8 mouse cellular contexts compared by ENCODE assay signal in genomic region chr12:110445775-110446174, GRCm38 (mm10). TPM values are rescaled to one million over a fixed set of nuclear protein-coding genes. Genes with fewer than 3 reads are reported as not detected.
A peak's percentile ranks its signal among the peaks of the same experiment; 100 is the strongest.
DNase-seq lines count a peak whose midpoint lies in the region; ATAC-seq lines count a peak whose summit lies in the region.

No protein-coding gene starts in this region.

- no peaks in the 10 kb centered on the region for H3K36me3 ChIP-seq in kidney, embryonic 14.5 days (ENCODE audit: control insufficient read depth, insufficient read depth, low read length)
- peaks cover 13% of the 10 kb centered on the region; the same call in 1 of the 2 replicates for H3K36me3 ChIP-seq in hindbrain, embryonic 14.5 days (replicated peaks; ENCODE audit: control insufficient read depth, insufficient read depth)
- H3K36me3 ChIP-seq in midbrain, embryonic 15.5 days (replicated peaks) = no peaks in the 10 kb centered on the region

- H3K27me3 ChIP-seq in kidney, embryonic 14.5 days (ENCODE audit: control insufficient read depth, insufficient read depth, low read length) = no peaks in the 10 kb centered on the region; the same call in 1 of the 2 replicates
- H3K27me3 ChIP-seq in hindbrain, embryonic 14.5 days (ENCODE audit: control insufficient read depth, insufficient read depth, low read length) = no peaks in the 10 kb centered on the region
- H3K27me3 ChIP-seq in midbrain, embryonic 15.5 days (replicated peaks) = 0 out of 2 replicates have a peak, but pooled peaks cover 2% of the 10 kb centered on the region

- peak overlapping the region; percentile 86 for H3K4me2 ChIP-seq in kidney, embryonic 14.5 days (replicated peaks; ENCODE audit: low read depth, low read length)
- H3K4me2 ChIP-seq in hindbrain, embryonic 14.5 days (replicated peaks) = peak overlapping the region; percentile 58
- H3K4me2 ChIP-seq in midbrain, embryonic 15.5 days = peak overlapping the region; percentile 68

- DNase-seq in kidney, postnatal 14 days = no peak
- no peak for DNase-seq in hindbrain, embryonic 14.5 days (ENCODE audit: low spot score)
- no peak for DNase-seq in cerebellum, adult 11 months
- DNase-seq in adrenal gland, postnatal 10 days = no peak
- no peak for DNase-seq in layer of hippocampus, postnatal 10 days (ENCODE audit: low spot score in 2 of 2)

- no peak for ATAC-seq in kidney, embryonic 14.5 days (ENCODE audit: low FRiP score, low TSS enrichment)
- ATAC-seq in hindbrain, embryonic 14.5 days (ENCODE audit: low FRiP score) = no peak
- 0 out of 2 replicates have a peak, but pooled peaks have one; percentile 0 for ATAC-seq in midbrain, embryonic 15.5 days (replicated peaks)

- no peaks in the 10 kb centered on the region for H3K9me3 ChIP-seq in kidney, embryonic 14.5 days (ENCODE audit: control insufficient read depth, low read length)
- no peaks in the 10 kb centered on the region for H3K9me3 ChIP-seq in hindbrain, embryonic 14.5 days (ENCODE audit: control insufficient read depth, low read length)
- no peaks in the 10 kb centered on the region for H3K9me3 ChIP-seq in midbrain, embryonic 15.5 days

- no peak overlapping the region; the same call in 1 of the 2 replicates for H3K27ac ChIP-seq in kidney, embryonic 14.5 days (ENCODE audit: low read depth, low read length)
- 0 out of 2 replicates have a peak overlapping the region, but pooled peaks have one; percentile 12 for H3K27ac ChIP-seq in brown adipose tissue, adult 24 weeks (replicated peaks; ENCODE audit: low read depth, low read length)
- H3K27ac ChIP-seq in hindbrain, embryonic 14.5 days = no peak overlapping the region
- peak overlapping the region; percentile 94 for H3K27ac ChIP-seq in midbrain, embryonic 15.5 days

- WGBS in kidney, embryonic 14.5 days = 15% methylated on average over 7 of the region's 7 CpGs
- 45% methylated on average over 7 of the region's 7 CpGs for WGBS in hindbrain, embryonic 14.5 days
- WGBS in midbrain, embryonic 15.5 days = 38% methylated on average over 7 of the region's 7 CpGs

- peaks cover 6% of the 10 kb centered on the region; the same call in 1 of the 2 replicates for H3K4me1 ChIP-seq in kidney, embryonic 14.5 days (ENCODE audit: control insufficient read depth, insufficient read depth, low read length)
- H3K4me1 ChIP-seq in brown adipose tissue, adult 24 weeks (ENCODE audit: control insufficient read depth, insufficient read depth, insufficient read length, low read length) = no peaks in the 10 kb centered on the region
- peaks cover 6% of the 10 kb centered on the region for H3K4me1 ChIP-seq in hindbrain, embryonic 14.5 days (replicated peaks; ENCODE audit: control insufficient read depth, insufficient read depth, low read length)
- peaks cover 19% of the 10 kb centered on the region for H3K4me1 ChIP-seq in midbrain, embryonic 15.5 days

- peak overlapping the region; percentile 54; the same call in 1 of the 2 replicates for H3K9ac ChIP-seq in kidney, embryonic 14.5 days (ENCODE audit: low read depth, low read length)
- H3K9ac ChIP-seq in hindbrain, embryonic 14.5 days = peak overlapping the region; percentile 49; the same call in 1 of the 2 replicates
- H3K9ac ChIP-seq in midbrain, embryonic 15.5 days = peak overlapping the region; percentile 88; the same call in 1 of the 2 replicates

- H3K4me3 ChIP-seq in kidney, embryonic 14.5 days (ENCODE audit: low read length) = peak overlapping the region; percentile 83
- H3K4me3 ChIP-seq in brown adipose tissue, adult 24 weeks (ENCODE audit: insufficient read depth, low read depth, low read length) = peak overlapping the region; percentile 98
- H3K4me3 ChIP-seq in hindbrain, embryonic 14.5 days (replicated peaks; ENCODE audit: low read length) = peak overlapping the region; percentile 72
- H3K4me3 ChIP-seq in midbrain, embryonic 15.5 days = peak overlapping the region; percentile 79

RNA-seq across cellular contexts. Expression of gene Ppp2r5c, which starts 1.1 kb away (rescaled TPM):
- 114 and 160 TPM in 2 replicates for polyA plus RNA-seq in kidney, embryonic 14.5 days (2014; fragmentation: Nextera tagmentation; extraction: Ambion mirVana)
- polyA plus RNA-seq in brown adipose tissue, adult 24 weeks (2012; ENCODE audit: insufficient read depth, insufficient read length, missing spikeins) = 44.0 and 64.3 TPM in 2 replicates
- 163 TPM in 2 replicates for polyA plus RNA-seq in hindbrain, embryonic 14.5 days (2014; fragmentation: Nextera tagmentation; extraction: Ambion mirVana)
- 142 and 149 TPM in 2 replicates for polyA plus RNA-seq in midbrain, embryonic 15.5 days (2015; fragmentation: Nextera tagmentation; extraction: Ambion mirVana)
- 100 to 1,000 TPM; 108 to 121 TPM for total RNA-seq in adrenal gland, postnatal 10 days (2021)
- total RNA-seq in layer of hippocampus, postnatal 10 days (2021) = 100 to 1,000 TPM; 247 to 251 TPM

Comparison
In these comparisons a context has a peak if more than half of its experiments do, and no peak if none do; other contexts are left out.
1. H3K27ac ChIP-seq: peak in brown adipose tissue, adult 24 weeks (single experiment) and midbrain, embryonic 15.5 days (single experiment); none in kidney, embryonic 14.5 days (single experiment) and hindbrain, embryonic 14.5 days (single experiment).
2. Peak in every context shown above with its lines, with median percentiles within 50 percentile points of each other: H3K4me2 ChIP-seq, H3K4me3 ChIP-seq and H3K9ac ChIP-seq.